Mouse (Mus musculus) forebrain, embryonic 15.5 days (tissue): Measurements from ENCODE around the gene Olfr692. TPM values are rescaled to one million over a fixed set of nuclear protein-coding genes. Genes with fewer than 3 reads are reported as not detected.
"Not testable (repeated sequence)": the region's sequence is repeated elsewhere in the genome, so short reads cannot be mapped to it uniquely, and the experiment has no call there.

Source experiments
- ATAC-seq: fragments of 200-750 bp; cut with Nextera tagmentation; replicated peaks from 2 replicates; pipeline ENCODE4 v1.8.0; 2017; ENCODE audit warnings: mild to moderate bottlenecking, moderate TSS enrichment, moderate library complexity
- H3K27ac ChIP-seq: fragments of 300-500 bp; sonication (generic); replicated peaks from 2 replicates; pipeline ENCODE4 v1.5.1; 2015; ENCODE audit warnings: mild to moderate bottlenecking, inconsistent platforms
- H3K27me3 ChIP-seq: fragments of 300-500 bp; sonication (generic); 2 replicates; pipeline ENCODE4 v1.6.1; 2015; ENCODE audit warnings: inconsistent platforms
- H3K36me3 ChIP-seq: fragments of 300-500 bp; sonication (generic); 2 replicates; pipeline ENCODE4 v1.6.1; 2015; ENCODE audit warnings: mild to moderate bottlenecking, inconsistent platforms
- H3K4me1 ChIP-seq: fragments of 300-500 bp; sonication (generic); 2 replicates; pipeline ENCODE4 v1.6.1; 2015; ENCODE audit warnings: inconsistent platforms
- H3K4me2 ChIP-seq: fragments of 300-500 bp; sonication (generic); replicated peaks from 2 replicates; pipeline ENCODE4 v1.6.1; 2015; ENCODE audit warnings: mild to moderate bottlenecking, inconsistent platforms
- H3K4me3 ChIP-seq: fragments of 300-500 bp; sonication (generic); 2 replicates; pipeline ENCODE4 v1.5.1; 2015; ENCODE audit warnings: mild to moderate bottlenecking, inconsistent platforms
- H3K9ac ChIP-seq: fragments of 300-500 bp; sonication (generic); replicated peaks from 2 replicates; pipeline ENCODE4 v1.6.1; 2015; ENCODE audit warnings: mild to moderate bottlenecking, inconsistent platforms
- H3K9me3 ChIP-seq: fragments of 300-500 bp; sonication (generic); 2 replicates; pipeline ENCODE4 v1.6.1; 2016; ENCODE audit warnings: inconsistent platforms
- WGBS: fragments of 180-500 bp; shearing (Covaris S2); methylation state at CpG from one replicate; pipeline ENCODE4 v1.1.7; 2015; ENCODE audit warnings: mixed read lengths; 5-methylcytosine and 5-hydroxymethylcytosine counted together
- polyA plus RNA-seq: library from polyadenylated mRNA; unstranded; fragments of >200 nt; fragmentation: Nextera tagmentation; extraction: Ambion mirVana; gene quantifications from 2 replicates; pipeline ENCODE4 v1.2.1, GENCODE M21; 2015

Olfr692 gene
- not detected in 2 replicates for polyA plus RNA-seq

DNA sequence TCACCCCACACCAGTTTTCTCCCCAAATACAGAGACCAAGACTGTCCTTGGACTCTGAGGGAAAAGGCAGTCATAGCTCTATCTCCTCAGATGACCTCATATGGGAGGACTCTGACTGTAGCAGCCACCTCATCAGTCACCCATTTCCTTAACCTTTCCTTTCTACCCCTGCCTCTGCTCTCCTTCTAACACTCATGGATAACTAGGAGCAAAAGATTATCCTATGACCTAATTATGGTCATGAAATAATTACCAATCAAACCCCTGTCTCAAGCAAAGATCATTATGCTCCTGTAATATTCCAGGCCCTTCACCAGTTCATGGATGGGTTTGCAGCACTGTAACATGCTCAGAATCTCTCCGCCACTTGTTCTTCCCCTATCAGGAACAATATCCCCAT, at the start of gene Olfr692:
Gene Olfr692, plus strand, starts transcription at position 301 of the 400 bp plus-strand sequence.
- Histone ChIP-seq H3K4me1 (no peaks in the 10 kb centered on the region), H3K4me3 (no peak within 1 kb of the TSS), H3K36me3 (peaks cover 3% of the 10 kb centered on the region; the same call in 1 of the 2 replicates), H3K9ac (no peak within 1 kb of the TSS), H3K27ac (no peak within 1 kb of the TSS), H3K4me2 (no peak within 1 kb of the TSS), H3K27me3 (no peaks in the 10 kb centered on the region), H3K9me3 (no peaks in the 10 kb centered on the region)
- no peak for ATAC-seq
- WGBS, result 93% methylated on average over 1 of the region's 1 CpGs

DNA sequence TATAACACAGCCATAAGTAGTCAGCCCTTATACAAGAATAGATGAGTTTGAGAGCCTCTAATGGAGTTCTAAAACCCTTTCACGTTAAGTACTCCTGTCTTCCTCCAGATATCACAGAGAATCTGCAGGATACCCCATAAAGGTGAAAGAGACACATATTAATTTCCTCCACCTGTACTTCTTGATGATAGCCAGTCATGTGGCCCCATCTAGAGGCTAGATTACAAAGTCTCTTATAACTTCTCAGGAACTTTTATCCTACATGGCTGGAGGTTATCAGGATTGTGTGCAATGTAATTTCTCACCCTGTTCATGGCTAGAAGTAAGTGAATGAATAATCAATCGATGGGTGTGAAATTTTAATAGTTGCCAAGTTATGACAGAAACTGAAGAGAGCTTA, 42.7 kb upstream of the Olfr692 start:
- H3K4me2 ChIP-seq, result no peak overlapping the region
- H3K9me3 ChIP-seq, result no peaks in the 10 kb centered on the region
- H3K9ac ChIP-seq, result no peak overlapping the region
- no peaks in the 10 kb centered on the region for H3K27me3 ChIP-seq
- no peak for ATAC-seq
- H3K4me3 ChIP-seq, result no peak overlapping the region
- H3K36me3 ChIP-seq, result no peaks in the 10 kb centered on the region
- 79% methylated on average over 2 of the region's 2 CpGs for WGBS
- H3K27ac ChIP-seq, result no peak overlapping the region
- no peaks in the 10 kb centered on the region for H3K4me1 ChIP-seq

DNA sequence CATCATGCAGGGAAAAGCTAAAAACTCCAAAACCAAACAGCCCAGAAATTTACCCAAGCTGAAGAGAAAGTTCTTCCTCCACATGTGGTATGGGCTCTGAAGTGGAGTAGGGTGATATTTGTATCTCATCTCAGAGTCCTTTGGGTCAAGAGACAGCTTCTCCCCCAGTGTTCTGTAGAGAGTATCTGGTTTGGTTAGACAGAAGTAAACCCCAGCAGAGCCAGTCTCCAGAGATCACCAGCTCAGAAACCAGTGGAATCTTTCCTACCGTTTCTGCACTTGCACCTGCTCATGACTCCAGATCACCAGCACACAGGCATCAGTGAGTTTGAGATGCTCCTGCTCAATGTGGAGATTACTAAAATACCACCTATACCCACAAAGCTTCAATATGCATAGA, 34.0 kb upstream of the Olfr692 start, which contains the start of gene Olfr690:
Gene Olfr690, minus strand, starts transcription at position 101 of the 400 bp plus-strand sequence.
- Histone ChIP-seq H3K9me3 (no peaks in the 10 kb centered on the region), H3K4me2 (no peak within 1 kb of the TSS), H3K27ac (no peak within 1 kb of the TSS), H3K4me1 (no peaks in the 10 kb centered on the region), H3K9ac (no peak within 1 kb of the TSS), H3K27me3 (no peaks in the 10 kb centered on the region), H3K36me3 (no peaks in the 10 kb centered on the region), H3K4me3 (no peak within 1 kb of the TSS)
- 84% methylated on average over 1 of the region's 1 CpGs for WGBS
- ATAC-seq, result no peak

DNA sequence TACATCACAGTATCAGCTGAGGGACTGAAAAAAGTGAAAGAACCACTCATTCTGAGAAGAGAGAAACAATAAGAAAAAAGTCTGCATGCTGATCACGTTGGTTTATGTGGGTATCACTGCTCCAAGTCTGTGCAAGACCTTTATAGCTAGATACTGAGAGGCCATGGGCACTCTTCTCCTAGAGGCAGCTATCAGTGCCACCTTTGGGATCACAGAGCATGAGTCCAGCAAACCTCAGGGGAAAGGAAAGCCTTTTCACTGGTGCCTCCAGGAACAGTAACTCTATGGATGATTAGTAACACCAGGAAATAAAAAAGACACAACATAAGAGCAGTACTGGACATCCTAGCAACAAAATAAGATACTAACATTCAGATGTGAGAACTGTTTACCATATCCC, 25.9 kb upstream of the Olfr692 start, which contains the start of gene Olfr691:
Gene Olfr691, minus strand, starts transcription at position 101 of the 400 bp plus-strand sequence.
- Histone ChIP-seq H3K4me2 (no peak within 1 kb of the TSS), H3K36me3 (no peaks in the 10 kb centered on the region), H3K4me3 (no peak within 1 kb of the TSS), H3K9me3 (no peaks in the 10 kb centered on the region), H3K27ac (no peak within 1 kb of the TSS), H3K9ac (no peak within 1 kb of the TSS), H3K27me3 (no peaks in the 10 kb centered on the region), H3K4me1 (no peaks in the 10 kb centered on the region)
- ATAC-seq, result no peak
- 58% methylated on average over 1 of the region's 1 CpGs for WGBS

DNA sequence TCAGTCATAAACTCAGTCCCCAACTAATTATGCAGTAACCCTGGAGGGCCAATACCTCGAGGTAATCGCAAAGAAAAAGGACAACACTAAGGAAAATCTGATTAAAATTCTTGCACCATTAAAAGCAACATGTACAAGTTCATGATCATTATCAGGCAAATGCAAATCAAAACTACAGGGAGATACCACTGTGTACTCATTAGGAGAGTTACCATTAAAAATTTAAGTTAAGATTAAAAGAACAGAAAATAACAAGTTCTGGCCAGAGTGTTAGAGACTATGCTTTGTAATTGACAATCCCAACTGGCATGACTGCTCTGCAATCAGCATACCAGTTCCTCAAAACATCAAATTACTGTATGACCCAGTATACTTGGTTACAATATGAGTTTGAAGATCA, 25.3 kb upstream of the Olfr692 start:
- no peak for ATAC-seq
- Histone ChIP-seq H3K27me3 (no peaks in the 10 kb centered on the region), H3K4me3 (no peak overlapping the region), H3K27ac (no peak overlapping the region), H3K36me3 (no peaks in the 10 kb centered on the region), H3K9ac (no peak overlapping the region), H3K4me2 (no peak overlapping the region), H3K9me3 (no peaks in the 10 kb centered on the region), H3K4me1 (no peaks in the 10 kb centered on the region)
- WGBS, result 65% methylated on average over 2 of the region's 2 CpGs

DNA sequence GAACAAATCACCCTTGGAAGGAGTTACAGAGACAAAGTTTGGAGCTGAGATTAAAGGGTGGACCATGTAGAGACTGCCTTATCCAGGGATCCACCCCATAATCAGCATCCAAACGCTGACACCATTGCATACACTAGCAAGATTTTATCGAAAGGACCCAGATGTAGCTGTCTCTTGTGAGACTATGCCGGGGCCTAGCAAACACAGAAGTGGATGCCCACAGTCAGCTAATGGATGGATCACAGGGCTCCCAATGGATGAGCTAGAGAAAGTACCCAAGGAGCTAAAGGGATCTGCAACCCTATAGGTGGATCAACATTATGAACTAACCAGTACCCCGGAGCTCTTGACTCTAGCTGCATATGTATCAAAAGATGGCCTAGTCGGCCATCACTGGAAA, 12.0 kb upstream of the Olfr692 start:
- not testable (repeated sequence) for H3K4me2 ChIP-seq, H3K9ac ChIP-seq, ATAC-seq, H3K4me1 ChIP-seq, H3K36me3 ChIP-seq, H3K27me3 ChIP-seq, H3K27ac ChIP-seq, H3K9me3 ChIP-seq, H3K4me3 ChIP-seq
- no CpG with 5 or more reads among the region's 5 CpGs for WGBS

DNA sequence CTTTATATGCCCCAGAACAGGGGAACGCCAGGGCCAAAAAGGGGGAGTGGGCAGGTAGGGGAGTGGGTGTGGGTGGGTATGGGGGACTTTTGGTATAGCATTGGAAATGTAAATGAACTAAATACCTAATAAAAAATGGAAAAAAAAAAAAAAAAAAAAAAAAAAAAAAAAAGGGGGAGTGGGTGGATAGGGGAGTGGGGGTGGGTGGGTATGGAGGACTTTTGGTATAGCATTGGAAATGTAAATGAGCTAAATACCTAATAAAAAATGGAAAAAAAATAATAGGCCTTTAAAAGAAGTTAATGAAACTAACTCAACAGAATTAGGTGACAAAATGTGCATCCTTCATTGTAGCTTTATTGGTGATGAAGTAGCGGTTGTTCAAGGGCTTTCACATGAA, 11.5 kb upstream of the Olfr692 start:
- H3K4me1 ChIP-seq, ATAC-seq, H3K4me3 ChIP-seq, H3K4me2 ChIP-seq, H3K9me3 ChIP-seq, H3K27ac ChIP-seq, H3K27me3 ChIP-seq, H3K9ac ChIP-seq, H3K36me3 ChIP-seq: not testable (repeated sequence)
- 93% methylated on average over 1 of the region's 2 CpGs for WGBS

DNA sequence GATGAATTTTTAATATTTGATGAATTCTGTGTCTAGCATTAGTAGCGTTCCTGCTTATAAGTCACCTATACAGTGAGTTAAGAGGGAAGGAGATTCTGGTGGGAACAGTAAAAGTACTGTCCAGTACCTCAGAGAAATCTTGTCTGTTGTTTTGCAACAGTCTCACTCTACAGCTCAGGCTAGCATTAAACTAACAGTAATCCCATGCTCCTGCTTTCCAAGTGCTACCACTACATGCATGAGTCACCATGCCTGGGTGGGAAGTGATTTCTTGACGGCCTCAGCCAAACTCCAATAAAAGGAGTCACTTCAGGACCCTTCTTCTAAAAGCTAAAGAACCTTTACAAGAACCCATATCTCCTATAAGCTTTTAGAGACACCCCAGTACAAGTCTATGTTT, 6.3 kb upstream of the Olfr692 start:
- H3K9ac ChIP-seq, result no peak overlapping the region
- H3K27me3 ChIP-seq, result no peaks in the 10 kb centered on the region
- no peak overlapping the region for H3K4me3 ChIP-seq
- H3K36me3 ChIP-seq, result no peaks in the 10 kb centered on the region
- 94% methylated on average over 2 of the region's 2 CpGs for WGBS
- H3K9me3 ChIP-seq, result no peaks in the 10 kb centered on the region
- no peak overlapping the region for H3K4me2 ChIP-seq
- no peak overlapping the region for H3K27ac ChIP-seq
- no peak for ATAC-seq
- H3K4me1 ChIP-seq, result no peaks in the 10 kb centered on the region

DNA sequence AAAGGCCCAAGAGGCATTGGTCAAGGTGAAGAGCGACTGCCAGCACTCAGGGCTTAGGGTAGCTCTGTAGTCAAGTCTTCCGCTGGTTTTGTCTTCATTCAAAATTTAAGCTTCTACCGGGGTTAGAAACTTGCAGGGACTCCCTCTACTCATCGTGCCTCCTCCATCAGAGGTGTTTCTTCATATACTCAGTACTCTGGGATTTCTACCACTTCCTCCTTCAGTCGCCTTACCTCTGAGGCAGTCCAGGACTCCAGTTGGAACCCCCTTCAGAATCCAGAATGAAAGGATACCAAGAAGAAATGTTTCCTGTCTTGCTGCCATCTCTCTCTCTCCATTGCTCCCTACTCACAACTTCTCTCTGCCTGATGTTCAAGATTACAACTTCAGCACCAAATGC, 762 bp upstream of the Olfr692 start:
- Histone ChIP-seq H3K4me3 (no peak overlapping the region), H3K9ac (no peak overlapping the region), H3K4me2 (no peak overlapping the region), H3K27me3 (no peaks in the 10 kb centered on the region), H3K4me1 (no peaks in the 10 kb centered on the region), H3K36me3 (peaks cover 3% of the 10 kb centered on the region; the same call in 1 of the 2 replicates), H3K9me3 (no peaks in the 10 kb centered on the region), H3K27ac (no peak overlapping the region)
- ATAC-seq, result no peak
- 95% methylated on average over 5 of the region's 5 CpGs for WGBS

DNA sequence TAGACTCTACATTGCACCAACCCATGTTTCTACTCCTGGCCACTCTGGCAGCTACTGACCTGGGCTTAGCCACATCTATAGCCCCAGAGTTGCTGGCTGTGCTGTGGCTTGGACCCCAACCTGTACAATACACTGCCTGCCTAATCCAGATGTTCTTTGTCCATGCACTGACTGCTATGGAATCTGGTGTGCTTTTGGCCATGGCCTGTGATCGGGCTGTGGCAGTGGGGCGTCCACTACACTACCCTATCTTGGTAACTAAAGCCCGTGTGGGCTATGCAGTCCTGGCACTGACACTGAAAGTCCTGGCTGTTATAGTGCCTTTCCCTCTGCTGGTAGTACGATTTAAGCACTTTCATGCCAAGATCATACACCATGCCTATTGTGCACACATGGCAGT, 491 bp downstream of the Olfr692 start:
- no peaks in the 10 kb centered on the region for H3K4me1 ChIP-seq
- H3K4me2 ChIP-seq, result no peak overlapping the region
- H3K9me3 ChIP-seq, result no peaks in the 10 kb centered on the region
- no peak; the same call in 1 of the 2 replicates for ATAC-seq
- 92% methylated on average over 4 of the region's 4 CpGs for WGBS
- no peak overlapping the region for H3K9ac ChIP-seq
- H3K27ac ChIP-seq, result no peak overlapping the region
- H3K4me3 ChIP-seq, result no peak overlapping the region
- H3K27me3 ChIP-seq, result no peaks in the 10 kb centered on the region
- peaks cover 3% of the 10 kb centered on the region for H3K36me3 ChIP-seq

DNA sequence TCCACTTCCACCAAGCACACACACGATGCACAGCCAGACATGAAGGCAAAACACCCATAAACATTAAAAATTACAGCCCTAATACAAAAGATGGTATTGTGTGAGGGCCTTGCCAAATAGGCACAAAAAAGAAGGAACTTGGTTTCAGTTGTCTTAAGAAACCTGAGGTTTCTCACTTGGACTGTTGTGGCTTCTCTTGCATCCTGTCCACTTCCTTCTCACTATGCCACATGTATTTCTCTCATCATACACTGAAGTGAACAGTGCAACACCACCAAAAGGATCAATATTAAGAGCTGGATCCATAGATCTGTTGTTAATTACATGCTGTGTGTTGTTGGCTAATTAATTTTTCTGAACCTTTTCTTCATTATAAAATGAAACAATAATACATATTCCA, 4.9 kb downstream of the Olfr692 start:
- WGBS, result 100% methylated on average over 1 of the region's 1 CpGs
- no peak overlapping the region for H3K4me3 ChIP-seq
- H3K36me3 ChIP-seq, result peaks cover 20% of the 10 kb centered on the region
- no peaks in the 10 kb centered on the region for H3K27me3 ChIP-seq
- no peak for ATAC-seq
- no peak overlapping the region for H3K9ac ChIP-seq
- H3K4me2 ChIP-seq, result no peak overlapping the region
- H3K4me1 ChIP-seq, result no peaks in the 10 kb centered on the region
- H3K27ac ChIP-seq, result no peak overlapping the region
- no peaks in the 10 kb centered on the region for H3K9me3 ChIP-seq

DNA sequence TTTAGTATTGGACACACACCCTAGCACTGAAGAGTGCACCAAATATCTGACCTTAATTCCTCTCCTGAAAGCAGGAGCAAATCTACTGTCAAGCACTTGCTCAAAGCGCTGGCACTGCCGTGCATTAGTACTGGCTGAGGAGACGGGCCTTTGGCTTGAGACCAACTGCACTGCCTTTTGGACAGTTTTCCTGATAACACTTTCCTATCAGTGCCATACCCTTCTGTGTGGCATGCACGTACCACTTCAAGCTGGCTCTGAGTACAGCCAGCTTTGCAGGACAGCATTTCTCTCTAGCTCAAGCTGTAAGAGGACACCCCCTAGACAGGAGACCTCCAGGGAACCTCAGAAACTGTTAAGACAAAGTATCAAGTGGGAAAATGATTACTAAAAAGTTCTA, 5.5 kb downstream of the Olfr692 start:
- ATAC-seq, result no peak
- H3K4me3 ChIP-seq, result no peak overlapping the region
- H3K27ac ChIP-seq, result no peak overlapping the region
- no peaks in the 10 kb centered on the region for H3K4me1 ChIP-seq
- no peaks in the 10 kb centered on the region for H3K9me3 ChIP-seq
- no peak overlapping the region for H3K4me2 ChIP-seq
- peaks cover 26% of the 10 kb centered on the region for H3K36me3 ChIP-seq
- H3K9ac ChIP-seq, result no peak overlapping the region
- 79% methylated on average over 4 of the region's 4 CpGs for WGBS
- no peaks in the 10 kb centered on the region for H3K27me3 ChIP-seq

DNA sequence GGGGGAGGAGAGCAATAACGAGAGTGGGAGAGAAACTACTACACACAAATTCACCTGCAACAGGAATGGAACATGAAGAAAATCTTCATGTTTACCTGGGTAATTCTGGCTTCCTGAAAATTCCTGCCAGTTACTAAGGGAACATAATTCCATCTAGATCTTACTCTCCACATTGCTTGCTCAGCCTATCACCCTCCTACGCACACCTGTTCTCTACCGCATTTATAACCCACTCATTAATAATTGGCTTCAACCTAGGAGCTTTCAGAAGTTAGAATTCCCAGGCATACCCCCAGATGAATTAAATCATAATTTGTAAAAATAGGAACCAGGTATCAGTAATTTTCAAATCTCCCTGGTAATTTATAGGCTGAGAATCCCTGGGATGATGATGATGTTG, 5.9 kb downstream of the Olfr692 start:
- 96% methylated on average over 3 of the region's 3 CpGs for WGBS
- H3K27me3 ChIP-seq, result no peaks in the 10 kb centered on the region
- no peak overlapping the region for H3K4me3 ChIP-seq
- no peak overlapping the region for H3K9ac ChIP-seq
- H3K4me2 ChIP-seq, result no peak overlapping the region
- no peak for ATAC-seq
- H3K27ac ChIP-seq, result no peak overlapping the region
- no peaks in the 10 kb centered on the region for H3K9me3 ChIP-seq
- H3K4me1 ChIP-seq, result no peaks in the 10 kb centered on the region
- peaks cover 30% of the 10 kb centered on the region for H3K36me3 ChIP-seq
